Mouse (Mus musculus) CD8-positive naive resting alpha-beta T cell, adult 2 months (primary cell): ENCODE measurements at regions not wholly inside any gene's neighbourhood (a gene's known extent, or its start where the extent isn't known, plus 50 kb on each side); places are given as distances from the start of the nearest gene placed in this dataset.

Source experiments
- DNase-seq, 2 experiments: peaks; one replicate each; pipeline ENCODE4 v3.0.0; 2022; ENCODE audit warnings: low read depth in 2 of 2, low spot score in 2 of 2

- DNase-seq, result no peak
Observed at GRCm38 (mm10) chr7:82921722-82922121, 54.6 kb downstream of the Mex3b start.

- no peak for DNase-seq
Observed at GRCm38 (mm10) chr7:82923220-82924071, 56.3 kb downstream of the Mex3b start.

DNA sequence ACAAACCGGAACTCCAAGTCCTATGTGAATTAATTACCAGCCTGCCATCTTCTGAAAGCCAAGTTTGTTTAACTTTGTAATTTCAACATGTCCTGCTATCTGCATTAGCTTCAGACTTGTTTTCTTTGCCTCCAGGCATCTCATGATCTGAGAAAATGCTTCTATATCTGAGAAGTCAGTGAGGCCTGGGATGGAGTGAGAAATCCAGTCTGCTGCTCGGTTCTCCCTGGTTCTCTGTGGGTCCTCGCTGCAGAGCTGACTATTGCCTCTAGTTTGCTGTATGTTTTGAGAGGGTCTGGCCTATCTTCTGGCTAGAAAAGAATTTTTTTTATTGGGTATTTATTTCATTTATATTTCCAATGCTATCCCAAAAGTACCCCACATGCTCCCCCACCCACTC lies 57.0 kb downstream of the Mex3b start:
- no peak for DNase-seq

DNA sequence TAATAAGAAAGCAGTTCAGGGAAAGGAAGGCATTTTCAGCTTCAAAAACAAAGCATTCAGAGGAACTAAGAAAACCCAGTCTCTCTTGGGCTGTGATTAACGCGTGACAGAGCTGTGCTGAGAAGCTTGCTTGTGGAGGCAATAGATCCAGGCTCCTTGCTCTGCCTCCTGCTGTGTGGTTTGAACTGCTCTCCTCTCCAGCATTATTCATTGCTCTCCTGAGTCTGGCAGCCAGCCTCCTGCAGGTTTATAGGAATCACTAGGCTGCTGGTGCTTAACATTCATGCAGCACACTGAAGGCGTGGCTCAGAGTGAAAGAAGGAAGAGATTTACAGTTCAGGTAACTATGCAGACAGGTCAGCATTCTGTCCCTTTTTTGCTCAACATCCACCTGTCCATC lies 71.2 kb downstream of the Mex3b start:
- DNase-seq, result no peak

DNA sequence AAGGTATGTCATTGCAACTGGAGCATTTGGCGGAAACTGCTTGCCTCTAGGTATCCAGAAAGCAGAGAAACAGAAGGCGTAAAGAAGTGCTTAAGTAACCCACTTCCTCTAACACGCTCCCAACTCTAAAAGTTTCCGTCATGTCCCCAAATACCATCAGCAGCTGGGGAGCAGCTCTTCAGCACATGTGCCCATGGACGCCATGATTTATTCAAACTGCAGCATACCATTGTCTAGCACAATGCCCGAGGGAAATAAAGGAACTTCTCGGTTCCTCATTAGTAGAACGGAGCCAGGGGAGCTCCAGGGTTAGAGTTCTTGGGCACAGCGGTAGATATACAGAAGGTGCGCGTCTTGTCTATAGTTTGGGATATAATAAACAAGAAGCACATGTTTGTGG lies 72.4 kb downstream of the Mex3b start:
- no peak for DNase-seq

- DNase-seq, result no peak
Observed at GRCm38 (mm10) chr7:82943376-82943775, 76.2 kb downstream of the Mex3b start.

GRCm38 (mm10) chr7:82943797-82944196 lies 76.7 kb downstream of the Mex3b start:
- no peak for DNase-seq

DNA sequence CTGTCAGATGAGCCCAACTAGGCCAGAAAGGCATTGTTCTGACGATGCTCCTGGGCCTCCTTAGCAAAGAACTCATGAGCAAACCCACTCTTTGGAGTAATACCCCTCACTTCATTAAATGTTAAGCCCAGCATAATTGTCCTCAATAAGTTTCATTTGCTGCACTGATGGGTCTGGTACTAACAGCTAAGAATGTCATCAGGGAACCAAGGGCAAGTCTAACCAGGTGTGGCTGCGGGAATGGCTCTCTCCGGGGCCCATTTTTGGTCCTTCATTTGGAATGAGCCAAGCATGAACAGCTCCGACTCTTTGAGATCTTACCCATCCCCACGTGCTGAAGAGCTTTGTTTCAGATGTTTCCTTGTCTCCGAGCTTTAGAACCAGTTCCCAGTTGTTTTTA lies 82.2 kb downstream of the Mex3b start:
- DNase-seq, result no peak

DNA sequence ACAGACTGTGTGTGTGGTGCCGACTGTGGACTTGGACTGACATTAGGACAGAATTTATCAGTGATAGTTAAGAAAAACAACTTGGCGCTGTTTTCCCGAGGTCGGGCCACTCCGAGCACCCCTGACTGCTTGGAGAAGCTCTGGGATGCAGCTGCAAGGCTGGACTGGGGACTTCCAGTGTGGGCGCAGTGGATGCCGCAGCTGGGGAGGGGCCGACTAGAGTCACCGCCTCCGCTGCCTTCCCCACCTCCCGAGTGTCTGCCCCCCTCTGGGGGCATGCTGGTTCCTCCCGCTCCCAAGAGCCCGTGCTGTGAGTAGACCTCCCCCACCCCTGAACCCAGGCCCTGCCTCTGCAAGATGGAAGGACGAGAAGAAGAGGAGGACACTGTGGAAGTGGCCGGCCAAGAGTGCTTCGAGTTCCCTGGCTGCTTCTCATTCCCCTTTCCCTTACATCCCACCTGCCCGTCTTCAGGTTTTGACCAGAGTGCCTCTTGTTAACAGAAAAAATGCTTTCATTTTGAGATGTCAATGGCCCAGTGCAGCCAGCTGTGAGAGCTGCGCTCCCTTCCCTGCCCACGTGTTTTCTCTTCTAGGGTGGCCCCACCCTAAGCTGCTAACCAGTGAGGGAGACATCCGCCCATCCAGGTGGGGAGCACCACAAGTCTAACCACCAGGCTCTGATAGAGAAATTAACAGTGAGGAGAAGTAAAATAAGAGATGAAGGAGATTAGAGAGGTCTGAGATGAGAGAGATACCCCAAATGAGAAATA lies 90.3 kb downstream of the Mex3b start:
- peak; percentile 42 to 44 for DNase-seq

DNA sequence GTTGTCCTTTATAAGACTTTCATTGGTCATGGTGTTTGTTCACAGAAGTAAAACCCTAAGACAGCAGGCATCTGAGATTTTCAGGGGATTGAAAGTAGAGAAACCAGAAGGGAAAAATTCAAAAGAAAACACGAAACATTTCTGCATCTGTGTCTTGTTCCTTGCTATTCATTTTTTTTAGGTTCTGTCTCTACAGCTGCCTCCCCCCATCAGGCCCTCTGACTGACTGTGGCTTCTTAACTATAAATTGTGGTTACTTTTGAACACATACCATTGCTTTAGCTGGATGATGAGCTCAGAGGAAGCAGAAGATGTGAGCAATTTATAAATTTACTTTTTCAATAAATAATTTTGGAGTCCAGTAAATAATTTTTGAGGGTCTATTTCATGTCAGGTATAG lies 103.5 kb downstream of the Mex3b start:
- DNase-seq, result no peak

DNA sequence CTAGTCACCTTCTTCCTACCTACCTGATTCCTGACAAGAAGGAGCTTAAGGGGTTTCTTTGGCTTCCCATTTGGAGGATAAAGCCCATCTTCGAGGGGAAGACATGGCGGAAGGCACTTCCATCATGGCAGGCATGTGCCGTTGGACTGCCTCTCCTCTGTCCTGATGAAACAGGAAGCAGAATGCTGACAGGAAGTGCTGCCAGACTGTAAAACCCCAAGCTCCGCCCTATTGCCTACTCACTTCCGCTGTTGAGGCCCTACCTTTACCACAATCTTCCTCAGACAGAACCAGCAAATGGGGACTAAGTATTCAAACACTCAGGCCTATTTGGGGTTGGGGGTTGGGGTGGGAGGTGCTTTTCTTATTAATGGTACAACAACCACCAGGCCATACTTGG lies 104.1 kb downstream of the Mex3b start:
- peak in 1 of 2 experiments; percentile 33 for DNase-seq

- no peak for DNase-seq
Observed at GRCm38 (mm10) chr7:82972214-82973006, 105.3 kb downstream of the Mex3b start.

- DNase-seq, result no peak
Observed at GRCm38 (mm10) chr7:82990708-82991107, 123.6 kb downstream of the Mex3b start.

DNA sequence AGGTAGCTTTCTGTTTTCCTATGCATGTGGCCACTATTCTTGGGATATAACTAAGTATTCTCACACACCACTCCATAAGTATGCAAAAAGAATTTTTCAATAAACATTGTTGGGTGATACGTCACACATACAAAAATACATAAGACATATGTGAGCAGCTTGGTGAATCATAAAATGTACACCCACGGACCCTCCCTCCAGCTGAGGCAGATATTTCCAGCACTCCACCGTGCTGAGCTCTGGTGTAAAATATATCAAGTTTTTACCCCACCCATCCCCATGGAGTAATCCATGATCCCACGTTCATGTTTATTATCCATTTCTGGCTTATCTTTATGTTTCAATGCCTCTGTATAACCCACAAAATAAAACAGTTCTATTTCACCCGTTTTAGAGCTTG lies 126.0 kb downstream of the Mex3b start:
- no peak for DNase-seq

DNA sequence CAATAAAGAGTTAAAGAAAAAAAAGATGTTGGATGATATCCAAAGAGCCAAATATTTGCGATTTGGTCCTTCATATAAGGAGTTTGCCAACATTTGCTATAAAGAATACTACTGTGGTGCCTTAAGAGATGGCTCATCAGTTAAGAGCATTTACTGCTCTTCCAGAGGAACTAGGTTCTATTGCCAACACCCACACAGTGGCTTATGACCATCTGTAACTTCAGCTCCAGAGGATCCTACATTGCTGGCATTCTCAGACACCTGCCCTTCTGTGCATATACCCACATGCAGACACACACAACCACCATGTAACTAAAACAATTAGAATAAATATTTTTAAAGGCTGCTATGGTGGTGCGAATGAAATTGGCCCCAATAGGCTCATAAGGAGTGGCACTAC lies 131.7 kb downstream of the Mex3b start:
- no peak for DNase-seq

DNA sequence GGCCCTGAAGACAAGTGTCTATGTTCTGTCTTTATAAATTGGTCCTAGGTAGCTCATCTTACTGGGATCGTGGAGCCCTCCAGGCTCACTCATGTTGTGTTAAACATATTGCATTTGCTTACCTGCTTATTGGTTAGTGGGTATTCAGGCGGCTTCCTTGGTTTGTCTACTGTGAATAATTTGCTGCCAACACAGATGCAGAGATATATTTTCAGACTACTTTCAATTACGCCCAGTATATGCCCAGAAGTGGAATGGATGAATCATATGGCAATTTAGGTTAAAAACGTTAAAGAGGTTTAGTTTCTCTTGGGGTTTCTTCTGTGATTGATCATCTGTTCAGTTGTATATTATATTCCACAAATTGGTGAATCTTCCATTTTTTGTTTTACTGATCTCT lies 140.4 kb downstream of the Mex3b start:
- no peak for DNase-seq

- no peak for DNase-seq
Observed at GRCm38 (mm10) chr7:83012145-83012544, 145.0 kb downstream of the Mex3b start.

GRCm38 (mm10) chr7:83014725-83015690 lies 147.9 kb downstream of the Mex3b start:
- DNase-seq, result no peak

- DNase-seq, result no peak
Observed at GRCm38 (mm10) chr7:83015756-83016155, 148.6 kb downstream of the Mex3b start.

DNA sequence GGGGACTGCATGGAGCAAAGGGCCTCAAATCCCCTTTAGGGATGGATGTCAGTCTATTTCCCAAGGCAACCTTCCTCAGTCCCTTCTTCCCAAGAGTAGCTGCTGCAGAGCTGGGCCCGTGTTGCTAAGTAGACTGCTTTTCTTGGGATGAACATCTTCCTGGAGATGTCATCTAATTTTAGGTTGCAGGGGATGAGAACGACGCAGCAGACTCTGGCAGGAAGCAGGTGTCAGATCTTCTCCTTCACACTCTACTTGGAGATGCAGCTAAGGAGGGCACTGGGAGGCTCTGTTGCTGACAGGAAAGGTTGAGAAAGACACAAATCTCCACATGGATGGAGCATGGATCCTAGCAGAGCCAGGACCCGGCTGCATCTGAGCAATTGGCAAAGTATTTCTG lies 149.4 kb downstream of the Mex3b start:
- no peak for DNase-seq
